Mouse (Mus musculus): ENCODE measurements around the gene Fam222b.
"Not testable (repeated sequence)": the region's sequence is repeated elsewhere in the genome, so short reads cannot be mapped to it uniquely, and the experiment has no call there.

Fam222b gene

DNA sequence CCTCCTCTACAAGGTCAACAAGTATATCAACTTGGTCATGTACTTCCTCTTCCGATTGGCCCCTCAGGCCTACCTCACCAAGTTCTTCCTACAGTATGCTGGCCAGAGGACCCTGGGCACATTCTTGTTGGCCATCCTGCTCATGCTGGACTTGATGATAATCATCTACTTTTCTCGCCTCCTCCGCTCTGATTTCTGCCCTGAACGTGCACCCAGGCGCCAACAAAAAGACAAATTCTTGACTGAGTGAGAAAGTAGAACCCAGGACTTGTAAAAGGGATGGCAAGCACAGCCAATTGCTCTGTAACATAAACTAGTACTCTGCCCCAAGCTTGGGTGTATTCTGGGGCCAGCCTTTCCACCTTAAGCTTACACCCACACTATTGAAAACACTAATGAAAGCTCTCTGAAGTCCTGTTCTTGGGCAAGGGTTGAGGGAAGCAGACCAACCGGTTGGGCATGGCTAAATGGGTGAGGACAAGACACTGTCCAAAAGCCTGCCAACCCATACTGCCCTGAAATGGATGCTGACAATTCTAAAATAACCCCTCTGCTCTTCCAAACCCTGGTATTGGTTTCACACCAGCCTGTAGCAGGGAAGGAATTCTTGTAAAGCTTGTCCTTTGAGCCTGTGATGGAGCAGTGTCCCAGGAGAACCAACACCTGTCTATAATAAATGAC is 85.8 kb downstream of the Fam222b start:
- DNase-seq (ENCODE audit: low spot score), result no peak

DNA sequence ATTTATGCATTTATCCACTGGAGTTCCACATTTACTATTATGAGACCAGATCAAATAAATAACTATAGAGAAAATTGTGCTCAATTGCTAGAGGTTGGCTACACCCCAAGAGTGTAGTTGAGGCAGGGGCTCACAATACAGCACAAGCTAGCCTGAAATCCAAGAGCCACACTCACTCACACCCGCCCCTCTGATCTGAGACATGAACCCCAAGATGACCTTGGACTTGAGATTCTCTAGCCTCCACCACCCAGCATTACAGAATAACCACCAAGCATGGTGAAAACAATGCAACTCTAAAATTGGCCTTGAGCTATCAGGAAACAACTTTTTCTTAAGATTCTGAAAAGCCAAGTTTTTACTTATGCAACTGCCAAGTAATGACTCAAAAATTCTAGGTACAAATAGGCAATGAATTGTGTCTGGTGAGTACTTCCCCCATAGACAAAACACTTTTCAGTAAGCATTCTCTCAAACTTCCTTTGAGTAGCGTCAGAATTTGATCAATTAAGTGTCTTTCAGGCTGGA is 87.4 kb downstream of the Fam222b start:
- no peak for DNase-seq (ENCODE audit: low spot score)

DNA sequence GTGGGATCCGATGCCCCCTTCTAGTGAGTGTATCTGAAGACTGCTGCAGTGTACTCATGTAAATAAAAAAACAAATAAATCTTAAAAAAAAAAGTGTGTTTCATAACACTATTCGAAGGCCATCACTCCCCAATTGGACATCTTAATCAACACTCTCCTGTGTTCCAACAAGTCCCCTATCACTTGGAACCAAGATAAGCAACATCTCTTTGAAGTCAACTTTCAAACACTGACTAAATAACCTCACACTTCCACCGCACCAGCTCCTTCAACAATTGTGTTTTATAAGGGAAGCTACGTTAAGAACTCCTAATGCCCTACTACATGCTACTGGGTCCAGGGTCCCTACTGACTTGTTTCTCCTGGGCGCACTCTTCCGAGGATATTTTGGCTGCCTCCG is 88.0 kb downstream of the Fam222b start:
- no peak for DNase-seq (ENCODE audit: low spot score)

DNA sequence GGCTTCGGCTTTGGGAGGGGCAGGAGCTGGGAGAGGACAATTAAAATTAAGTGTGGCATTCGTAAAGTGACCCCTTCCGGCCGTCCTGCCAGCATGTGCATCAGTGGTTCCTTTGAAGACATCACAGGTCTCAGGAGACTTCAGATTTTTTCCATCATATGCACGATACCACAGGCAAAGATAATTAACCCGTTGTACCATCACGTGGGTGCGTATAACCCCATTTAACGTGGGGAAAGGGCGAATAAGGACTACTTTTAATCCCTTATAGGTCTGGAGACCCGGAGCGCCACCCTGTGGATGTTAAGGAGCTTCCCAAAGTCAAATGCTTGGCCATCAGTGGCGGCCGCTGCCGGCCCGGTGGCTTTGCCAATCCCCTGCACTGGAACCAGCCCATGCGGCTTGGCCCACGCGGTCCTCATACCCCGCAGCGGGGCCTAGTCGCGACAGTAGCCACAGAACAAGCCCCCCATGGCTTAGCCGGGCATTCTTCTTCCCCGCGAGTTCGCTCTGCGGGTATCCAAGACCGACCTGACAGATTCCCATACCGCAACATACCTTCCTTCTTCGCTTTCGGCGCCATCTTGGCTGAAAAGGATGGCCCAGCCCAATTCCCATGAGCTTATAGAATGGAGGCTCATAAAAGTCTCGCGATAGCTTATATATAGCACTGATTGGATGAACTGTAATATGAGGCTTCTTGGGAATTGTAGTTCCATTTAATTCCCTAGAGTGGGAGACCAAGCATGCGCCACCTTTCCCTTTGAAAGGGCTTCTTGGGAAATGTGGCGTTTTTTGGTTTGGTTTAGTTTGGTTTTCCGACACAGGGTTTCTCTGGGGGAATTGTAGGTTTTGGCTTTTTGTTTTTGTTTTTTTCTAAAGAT is 88.7 kb downstream of the Fam222b start, which contains the start of gene Rpl23a:
TSS of gene Rpl23a (minus strand) at position 624 of the 884 bp plus-strand sequence.
- no peak for DNase-seq (ENCODE audit: low spot score)

DNA sequence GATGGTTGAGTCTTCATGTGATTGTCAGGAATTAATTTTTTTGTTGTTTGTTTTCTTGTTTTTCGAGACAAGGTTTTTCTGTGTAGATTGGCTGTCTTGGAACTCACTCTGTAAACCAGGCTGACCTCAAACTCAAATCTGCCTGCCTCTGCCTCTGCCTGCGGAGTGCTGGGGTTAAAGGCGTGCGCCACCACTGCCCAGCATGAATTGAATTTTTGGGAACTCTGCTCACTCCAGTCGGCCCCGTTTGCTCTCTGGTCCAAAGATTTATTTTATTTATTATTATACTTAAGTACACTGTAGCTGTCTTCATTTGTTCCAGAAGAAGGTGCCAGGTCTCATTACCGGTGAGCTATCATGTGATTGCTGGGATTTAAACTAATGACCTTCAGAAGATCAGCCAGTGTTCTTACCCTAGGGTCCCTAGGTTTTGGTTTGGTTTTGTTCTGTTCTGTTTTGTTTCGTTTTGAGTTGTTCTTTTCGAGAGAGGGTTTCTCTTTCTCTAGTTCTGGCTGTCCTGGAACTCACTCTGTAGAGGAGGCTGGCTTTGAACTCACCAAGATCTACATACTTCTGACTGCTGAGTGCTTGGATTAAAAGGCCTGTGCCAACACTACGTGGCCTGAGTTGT is 89.5 kb downstream of the Fam222b start:
- DNase-seq (ENCODE audit: low spot score), result no peak

DNA sequence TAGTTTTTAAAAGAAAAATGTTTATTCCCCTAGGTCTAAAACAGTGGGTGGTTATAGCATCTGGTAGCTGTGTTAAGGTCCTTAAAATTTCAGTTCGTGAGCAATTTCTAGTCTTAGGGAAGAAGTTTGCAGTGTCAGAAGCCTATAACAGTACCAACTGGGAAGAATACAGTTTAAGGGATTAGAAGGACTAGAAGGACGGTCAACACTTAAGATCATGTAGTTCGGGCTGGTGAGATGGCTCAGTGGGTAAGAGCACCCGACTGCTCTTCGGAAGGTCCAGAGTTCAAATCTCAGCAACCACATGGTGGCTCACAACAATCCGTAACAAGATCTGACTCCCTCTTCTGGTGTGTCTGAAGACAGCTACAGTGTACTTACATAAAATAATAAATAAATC is 90.2 kb downstream of the Fam222b start:
- DNase-seq (ENCODE audit: low spot score), result not testable (repeated sequence)

DNA sequence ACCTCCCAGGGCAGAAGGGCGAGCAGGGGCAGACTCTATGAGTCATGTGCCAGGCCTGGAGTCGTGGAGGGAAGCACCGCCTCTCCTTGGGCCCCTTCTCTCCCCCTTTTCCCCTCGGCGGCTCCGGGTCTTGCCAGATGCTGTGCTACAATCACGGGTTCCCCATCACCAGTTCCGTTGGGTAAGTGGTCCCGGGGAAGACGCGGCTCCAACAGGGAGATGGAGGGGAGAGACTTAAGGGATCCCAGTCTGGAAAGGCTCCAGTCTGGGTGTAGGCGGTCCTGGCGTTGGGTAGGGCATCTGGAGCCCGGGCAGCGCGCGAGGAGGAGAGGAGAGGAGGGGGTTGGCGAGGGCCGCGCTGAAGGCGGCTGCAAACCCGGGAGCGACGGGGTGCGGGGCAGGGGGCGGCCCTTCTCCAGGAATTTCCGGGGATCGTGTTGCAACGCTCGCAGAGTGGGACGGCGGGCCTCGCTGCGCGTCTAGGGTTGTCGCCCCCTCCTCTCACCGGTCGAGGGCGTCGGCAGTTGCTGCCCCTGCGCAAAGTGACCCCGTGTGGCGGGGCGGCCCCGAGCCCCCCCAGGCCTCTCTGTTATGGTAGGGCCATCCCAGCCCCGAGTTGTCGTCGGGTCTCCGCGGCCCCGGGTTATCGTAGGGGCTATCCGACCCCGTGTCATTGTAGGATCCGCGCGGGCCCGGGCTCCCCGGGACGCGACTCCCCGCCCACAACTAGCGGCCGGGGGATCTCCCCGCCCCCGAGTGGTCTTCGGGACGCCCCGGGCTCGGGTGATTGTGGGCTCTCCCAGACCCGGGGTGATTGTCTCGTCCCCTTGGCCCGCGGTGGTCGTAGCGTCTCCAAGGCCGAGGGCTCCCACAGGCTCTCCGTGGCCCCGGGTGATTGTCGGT is 94.1 kb downstream of the Fam222b start, which contains the start of gene Rab34:
TSS of gene Rab34 (plus strand) at position 100 of the 903 bp plus-strand sequence.
- DNase-seq (ENCODE audit: low spot score), result no peak

DNA sequence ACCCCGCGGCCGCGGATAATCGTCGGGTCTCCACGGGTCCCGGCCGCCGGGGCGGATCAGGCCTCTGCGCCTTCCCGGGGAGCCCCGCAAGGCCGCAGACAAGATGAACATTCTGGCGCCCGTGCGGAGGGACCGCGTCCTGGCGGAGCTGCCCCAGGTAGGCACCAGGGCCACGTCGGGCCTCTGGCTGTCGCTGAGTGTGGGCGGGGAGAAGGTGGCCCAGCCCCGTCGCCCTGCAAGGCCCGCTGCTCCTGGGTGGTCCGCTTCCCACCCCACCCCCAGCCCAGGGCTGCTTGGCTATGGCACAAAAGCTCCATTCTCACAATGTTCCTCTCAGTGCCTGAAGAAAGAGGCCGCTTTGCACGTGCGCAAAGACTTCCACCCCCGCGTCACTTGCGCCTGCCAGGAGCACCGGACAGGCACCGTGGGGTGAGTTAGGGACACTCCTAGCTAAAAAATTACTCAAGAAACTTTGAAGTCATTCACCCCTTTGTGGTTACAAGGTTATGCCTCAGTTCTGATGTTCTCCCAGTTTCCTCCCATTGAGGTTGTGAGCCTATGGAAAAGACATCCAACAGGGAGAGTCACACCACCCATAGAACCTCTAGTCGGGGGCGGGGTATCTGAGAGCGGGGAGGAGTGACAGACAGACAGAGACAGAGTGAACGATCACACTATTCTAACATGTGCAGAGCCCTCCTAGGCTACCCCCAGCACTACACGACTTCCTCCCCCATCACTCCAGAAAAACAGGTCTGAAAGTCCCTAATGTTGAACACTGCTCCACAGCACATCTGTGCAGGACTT is 95.0 kb downstream of the Fam222b start:
- no peak for DNase-seq (ENCODE audit: low spot score)

DNA sequence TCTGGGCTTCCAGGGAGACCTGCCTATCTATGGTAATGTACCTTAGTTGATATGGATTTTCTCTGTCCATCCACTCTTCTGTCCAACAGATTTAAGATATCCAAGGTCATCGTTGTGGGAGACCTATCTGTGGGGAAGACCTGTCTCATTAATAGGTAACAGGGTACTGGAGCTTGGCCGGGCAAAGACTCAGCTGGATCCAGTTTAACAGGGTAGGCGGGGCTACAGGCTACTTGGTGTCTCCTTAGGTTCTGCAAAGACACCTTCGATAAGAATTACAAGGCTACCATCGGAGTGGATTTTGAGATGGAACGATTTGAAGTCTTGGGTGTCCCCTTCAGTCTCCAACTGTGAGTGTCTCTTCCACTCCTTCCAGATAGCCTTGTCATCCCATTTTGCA is 95.6 kb downstream of the Fam222b start:
- no peak for DNase-seq (ENCODE audit: low spot score)

DNA sequence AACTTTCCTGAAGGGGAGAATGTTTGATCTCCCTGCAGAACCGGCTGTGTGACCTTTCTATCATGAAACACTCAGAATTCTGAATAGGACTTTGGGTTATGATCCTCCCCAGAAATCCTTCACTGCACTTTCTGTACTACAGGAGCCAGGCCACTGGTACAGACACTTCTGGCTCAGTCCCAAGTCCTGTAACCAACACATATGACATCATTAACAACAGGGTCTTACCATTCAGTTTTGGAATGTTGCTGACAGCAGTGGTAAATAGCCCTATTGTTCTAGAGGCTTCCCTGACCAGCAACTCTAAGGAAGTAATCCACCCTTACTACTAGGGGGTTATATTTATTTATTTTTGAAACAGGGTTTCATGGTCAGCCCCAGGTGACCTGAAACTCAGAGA is 98.7 kb downstream of the Fam222b start, which contains the start of gene Proca1:
TSS of gene Proca1 (plus strand) at position 280 of the 400 bp plus-strand sequence.
- no peak for DNase-seq (ENCODE audit: low spot score)

DNA sequence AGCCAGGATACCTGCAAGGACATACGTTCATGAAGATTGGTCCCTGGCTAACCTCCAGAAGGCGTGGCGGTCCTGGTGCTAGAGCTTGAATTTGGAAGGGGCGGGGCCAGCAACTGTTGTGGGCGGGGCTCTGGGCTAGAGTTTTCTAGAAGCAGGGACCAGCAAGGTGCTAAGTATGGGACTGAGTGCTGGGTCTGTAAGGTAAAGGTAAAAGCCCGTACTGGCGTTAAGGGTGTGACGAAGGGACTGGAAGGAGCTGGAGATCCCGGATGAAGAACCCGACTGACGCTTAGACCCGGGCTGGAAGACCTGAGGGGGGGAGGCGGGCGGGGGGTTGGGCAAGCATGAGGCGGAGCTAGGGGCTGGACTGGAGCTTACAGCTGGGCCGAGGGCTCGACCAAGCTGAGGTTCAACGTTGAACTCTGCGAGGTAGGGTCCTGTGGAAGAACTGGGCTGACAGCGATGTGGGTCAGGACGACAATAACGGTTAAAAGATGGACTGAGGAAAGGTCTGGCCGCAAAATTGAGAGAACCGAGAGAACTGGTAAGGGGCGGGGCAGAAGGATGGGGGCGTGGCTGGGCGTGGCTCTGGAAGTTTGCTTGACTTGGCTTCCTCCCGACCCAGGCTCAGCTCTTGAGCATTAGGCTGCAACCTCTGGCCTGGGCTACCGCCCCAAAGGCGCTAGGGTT is 100.1 kb downstream of the Fam222b start:
- no peak for DNase-seq (ENCODE audit: low spot score)

DNA sequence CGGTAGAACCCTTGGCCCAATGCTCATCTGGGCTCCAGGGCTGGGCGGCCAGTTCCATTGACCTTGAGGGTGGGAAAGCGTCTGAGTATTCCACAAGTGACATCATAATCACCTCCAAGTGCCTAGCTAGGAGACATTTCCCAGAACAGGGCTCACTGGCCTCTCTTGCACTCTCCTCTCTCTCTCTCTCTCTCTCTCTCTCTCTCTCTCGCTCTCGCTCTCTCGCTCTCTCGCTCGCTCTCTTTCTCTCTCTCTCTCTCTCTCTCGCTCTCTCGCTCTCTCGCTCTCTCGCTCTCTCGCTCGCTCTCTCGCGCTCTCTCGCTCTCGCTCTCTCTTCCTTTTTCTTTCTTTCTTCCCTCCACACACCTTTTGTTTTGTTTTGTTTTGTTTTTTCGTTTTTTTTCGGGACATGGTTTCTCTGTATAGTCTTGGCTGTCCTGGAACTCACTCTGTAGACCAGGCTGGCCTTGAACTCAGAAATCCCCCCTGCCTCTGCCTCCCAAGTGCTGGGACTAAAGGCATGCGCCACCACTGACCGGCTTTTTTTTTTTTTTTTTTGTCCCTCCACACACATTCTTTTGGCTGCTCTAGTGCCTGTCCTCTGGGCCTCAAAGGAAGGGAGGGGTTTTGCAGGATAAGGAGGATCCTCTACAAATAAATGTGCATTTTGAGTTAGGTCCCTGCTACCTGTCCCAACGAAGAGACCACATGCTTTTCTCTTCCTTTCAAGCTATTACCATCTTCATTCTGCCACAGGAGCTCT is 100.8 kb downstream of the Fam222b start:
- no peak for DNase-seq (ENCODE audit: low spot score)

DNA sequence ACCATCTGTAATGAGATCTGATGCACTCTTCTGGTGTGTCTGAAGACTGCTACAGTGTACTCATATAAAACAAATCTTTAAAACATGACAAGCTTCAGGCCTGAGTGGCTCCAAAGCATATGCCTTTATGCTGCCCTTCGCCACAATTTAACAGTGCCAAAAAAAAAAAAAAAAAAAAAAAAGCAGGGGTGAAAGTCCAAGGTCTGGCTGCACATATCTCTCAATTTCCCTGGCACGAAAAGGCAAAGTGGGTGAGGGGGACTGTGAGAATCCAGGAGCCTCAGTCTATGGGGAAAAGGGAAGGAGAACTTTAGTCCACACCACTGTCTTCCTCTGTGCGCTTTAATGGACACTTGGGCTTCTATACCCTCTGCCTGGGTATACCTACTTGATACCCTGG is 107.9 kb downstream of the Fam222b start:
- DNase-seq (ENCODE audit: low spot score), result no peak

DNA sequence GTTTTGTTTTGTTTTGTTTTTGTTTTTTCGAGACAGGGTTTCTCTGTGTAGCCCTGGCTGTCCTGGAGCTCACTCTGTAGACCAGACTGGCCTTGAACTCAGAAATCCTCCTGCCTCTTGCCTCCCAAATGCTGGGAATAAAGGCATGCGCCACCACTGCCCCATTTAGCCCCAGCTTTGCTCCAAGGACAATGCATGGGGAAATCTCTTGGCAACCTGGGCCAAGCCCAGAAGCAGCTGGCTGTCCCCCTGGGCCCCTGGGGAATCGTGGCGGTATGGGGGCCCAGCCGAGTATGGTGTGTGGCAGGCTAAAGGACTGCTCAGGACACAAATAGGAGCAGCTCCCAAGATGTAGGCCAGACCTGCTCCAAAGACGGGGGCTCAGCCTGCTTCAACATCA is 109.8 kb downstream of the Fam222b start:
- DNase-seq (ENCODE audit: low spot score), result no peak

DNA sequence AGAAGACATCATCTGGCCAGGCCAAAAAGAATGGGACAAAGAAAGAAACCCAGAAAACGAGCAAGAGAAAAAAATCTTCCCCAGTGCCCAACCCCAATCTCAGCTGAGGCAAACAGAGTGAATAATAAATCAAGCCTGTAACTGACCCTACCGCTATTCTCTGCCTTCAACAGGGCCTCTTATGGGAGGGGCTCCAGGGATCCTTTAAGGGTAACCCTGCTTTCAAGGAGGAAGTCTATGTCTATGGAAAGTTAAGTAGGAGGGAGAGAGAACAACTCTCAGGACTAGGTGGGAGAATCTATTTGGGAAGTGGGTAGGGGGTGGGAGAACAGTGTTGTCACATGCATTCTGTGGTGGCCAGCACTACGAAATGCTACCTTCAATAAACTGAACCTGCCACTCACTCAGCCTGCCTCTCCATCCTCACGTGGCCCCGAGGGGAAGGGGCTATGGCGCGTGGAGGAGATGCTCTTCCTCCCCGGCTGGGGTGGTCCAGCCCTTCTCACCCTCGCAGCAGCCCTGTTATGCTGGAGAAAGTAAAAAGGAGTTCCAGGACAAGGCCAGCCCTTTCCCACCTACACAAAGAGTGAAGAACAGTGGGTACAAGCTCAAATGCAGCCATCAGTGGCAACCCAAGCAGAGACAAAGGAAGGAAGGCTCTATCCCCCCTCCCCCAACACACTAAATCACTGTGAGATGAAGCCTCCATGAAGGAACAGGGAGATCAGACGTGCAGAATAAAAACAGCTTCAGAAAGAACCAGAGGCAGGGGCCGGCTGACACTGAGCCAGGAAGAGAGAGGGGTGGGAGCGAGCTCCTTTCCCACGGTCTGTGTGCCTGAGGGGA is 111.1 kb downstream of the Fam222b start:
- DNase-seq (ENCODE audit: low spot score), result no peak
